Mouse (Mus musculus) ES-E14 (cell line): ENCODE data around the gene Sec61a1. TPM values are rescaled to one million over a fixed set of nuclear protein-coding genes. Genes with fewer than 3 reads are reported as not detected.

ENCODE experiments used
- DNase-seq: peaks from one replicate; pipeline ENCODE4 v3.0.0-alpha.2; 2013; ENCODE audit warnings: low read depth, low spot score
- H3K27ac ChIP-seq: 2 replicates; pipeline ENCODE4 v1.5.1; 2012; ENCODE audit warnings: low read depth, mild to moderate bottlenecking, low read length, moderate library complexity, mixed read lengths; ENCODE audit not compliant: poor library complexity, insufficient read depth, severe bottlenecking
- H3K36me3 ChIP-seq: 2 replicates; pipeline ENCODE4 v1.6.1; 2012; ENCODE audit warnings: mild to moderate bottlenecking, low read length, moderate library complexity, mixed read lengths; ENCODE audit not compliant: control insufficient read depth, poor library complexity, insufficient read depth, severe bottlenecking
- H3K4me1 ChIP-seq, 2 experiments: fragments of 150-350 bp in 1 of 2; sonication (generic) in 1 of 2; 2 replicates each; pipeline ENCODE4 v1.6.1; 2012; ENCODE audit warnings: low read length in 2 of 2, mild to moderate bottlenecking in 1 of 2, mixed read lengths in 1 of 2; ENCODE audit not compliant: control insufficient read depth in 2 of 2, insufficient read depth in 2 of 2, poor library complexity in 1 of 2
- H3K4me3 ChIP-seq, 2 experiments: fragments of 150-350 bp in 1 of 2; sonication (generic) in 1 of 2; 2 replicates each; pipeline ENCODE4 v1.5.1; 2012; ENCODE audit warnings: low read length in 2 of 2, low read depth in 1 of 2, mild to moderate bottlenecking in 1 of 2, mixed read lengths in 1 of 2; ENCODE audit not compliant: insufficient read depth in 1 of 2, poor library complexity in 1 of 2, severe bottlenecking in 1 of 2
- H3K9ac ChIP-seq: 2 replicates; pipeline ENCODE4 v1.6.1; 2012; ENCODE audit warnings: low read depth, mild to moderate bottlenecking, low read length, mixed read lengths; ENCODE audit not compliant: poor library complexity, insufficient read depth, severe bottlenecking
- H3K9me3 ChIP-seq: fragments of 150-350 bp; sonication (generic); 2 replicates; pipeline ENCODE4 v1.6.1; 2012; ENCODE audit warnings: low read depth, mild to moderate bottlenecking, low read length; ENCODE audit not compliant: control insufficient read depth, insufficient read depth
- CHD2 ChIP-seq: IDR thresholded peaks from 2 replicates; pipeline ENCODE4 v1.6.1; 2014; ENCODE audit warnings: mild to moderate bottlenecking, low read depth, low read length, inconsistent platforms
- HCFC1 ChIP-seq: IDR thresholded peaks from 2 replicates; pipeline ENCODE4 v1.6.1; 2012; ENCODE audit warnings: low read length, inconsistent platforms, borderline replicate concordance; ENCODE audit not compliant: insufficient read depth
- MAFK ChIP-seq: IDR thresholded peaks from 2 replicates; pipeline ENCODE4 v1.6.1; 2014; ENCODE audit warnings: mild to moderate bottlenecking, low read depth, low read length, inconsistent platforms; ENCODE audit not compliant: insufficient read depth
- ZC3H11A ChIP-seq: IDR thresholded peaks from 2 replicates; pipeline ENCODE4 v1.6.1; 2012; ENCODE audit warnings: low read depth, mild to moderate bottlenecking, inconsistent platforms, low read length, borderline replicate concordance
- ZNF384 ChIP-seq: IDR thresholded peaks from 2 replicates; pipeline ENCODE4 v1.6.1; 2012; ENCODE audit warnings: low read depth, low read length, inconsistent platforms
- in situ Hi-C, 2 experiments: fragments of 600-800 bp; cut with MboI; formaldehyde crosslinking; loops; one replicate each; pipeline ENCODE4 v1.15.1; 2025; ENCODE audit warnings: low sequenced_read_pairs in 2 of 2, inconsistent platforms in 1 of 2; ENCODE audit not compliant: unreplicated experiment in 2 of 2
- total RNA-seq: library from RNA; depleted of rRNA; stranded (reverse); fragments of 300-350 nt; gene quantifications from 2 replicates; pipeline ENCODE4 v1.2.3, GENCODE M21; 2012

Gene Sec61a1
- total RNA-seq, 1 experiment, result 414 TPM

DNA sequence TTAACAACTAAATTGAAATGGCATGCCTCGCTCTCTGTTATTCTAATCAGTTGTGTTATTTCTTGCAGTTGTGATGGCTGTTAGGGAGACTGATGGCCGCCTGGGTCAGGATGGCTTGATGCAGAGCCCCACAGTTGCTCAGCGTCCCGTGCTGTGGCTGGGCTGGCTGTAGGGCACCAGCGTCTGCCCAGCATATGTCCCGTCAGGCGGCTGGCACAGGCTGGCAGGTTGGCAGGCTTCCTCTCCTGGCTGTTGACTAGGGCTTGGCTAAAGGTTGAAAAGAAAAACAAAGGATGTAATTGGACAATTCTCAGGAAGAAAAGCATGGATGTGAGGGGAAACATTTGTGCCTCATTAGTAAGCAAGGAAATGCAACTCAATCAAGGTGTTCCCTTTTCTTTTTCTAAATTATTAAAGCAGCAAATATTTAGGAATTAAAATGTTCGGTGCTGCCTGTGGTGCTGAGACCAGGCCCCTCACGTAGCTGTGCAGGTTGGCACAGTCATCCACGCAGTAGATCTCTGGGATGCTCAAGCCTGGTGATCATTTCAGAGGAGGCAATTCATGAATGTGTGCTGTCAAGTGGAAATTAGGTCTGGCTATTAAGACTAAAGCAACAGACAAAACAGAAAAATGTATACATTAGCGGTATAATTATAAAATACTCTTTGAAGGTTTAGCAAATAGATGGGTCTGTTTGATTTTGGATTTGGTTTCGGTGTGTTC, 27.9 kb downstream of the Sec61a1 start:
- Histone ChIP-seq H3K9ac (no peak overlapping the region), H3K36me3 (peaks cover 49% of the 10 kb centered on the region), H3K27ac (no peak overlapping the region), H3K4me1 (no peaks in the 10 kb centered on the region), H3K9me3 (no peaks in the 10 kb centered on the region), H3K4me3 (no peak overlapping the region)
- TF ChIP-seq HCFC1 (no peak), MAFK (no peak), ZC3H11A (no peak), CHD2 (no peak), ZNF384 (no peak)
- in situ Hi-C loops, result no loop called here
- DNase-seq, result no peak

DNA sequence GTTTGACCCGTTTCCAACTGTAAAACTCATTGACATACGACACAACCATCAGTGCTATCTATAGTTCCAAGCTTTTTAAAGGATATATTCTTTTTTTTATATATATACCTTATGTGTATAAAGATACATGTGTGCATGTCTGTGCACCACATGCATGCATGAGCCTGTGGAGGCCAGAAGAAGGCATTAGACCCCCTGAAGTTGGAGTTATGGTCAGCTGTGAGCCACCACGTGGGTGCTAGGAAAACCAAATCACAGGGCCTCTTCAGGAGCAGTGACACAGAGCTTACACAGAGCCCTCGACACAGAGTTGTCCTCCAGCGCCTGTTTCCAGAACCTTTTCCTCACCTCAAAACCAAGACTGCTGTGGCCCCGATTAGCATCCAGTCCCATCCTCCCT, 28.9 kb downstream of the Sec61a1 start:
- no peak for DNase-seq
- H3K36me3 ChIP-seq, result peaks cover 58% of the 10 kb centered on the region
- no peak overlapping the region for H3K9ac ChIP-seq
- no peak overlapping the region for H3K27ac ChIP-seq
- TF ChIP-seq MAFK, result no peak
- TF ChIP-seq ZNF384, result no peak
- TF ChIP-seq ZC3H11A, result no peak
- no peak for TF ChIP-seq HCFC1
- TF ChIP-seq CHD2, result no peak
- peaks cover 3 to 4% of the 10 kb centered on the region in 2 experiments; a peak in 1 of 4 replicates for H3K4me1 ChIP-seq
- H3K9me3 ChIP-seq, result no peaks in the 10 kb centered on the region
- in situ Hi-C loops, result no loop called here
- no peak overlapping the region for H3K4me3 ChIP-seq

DNA sequence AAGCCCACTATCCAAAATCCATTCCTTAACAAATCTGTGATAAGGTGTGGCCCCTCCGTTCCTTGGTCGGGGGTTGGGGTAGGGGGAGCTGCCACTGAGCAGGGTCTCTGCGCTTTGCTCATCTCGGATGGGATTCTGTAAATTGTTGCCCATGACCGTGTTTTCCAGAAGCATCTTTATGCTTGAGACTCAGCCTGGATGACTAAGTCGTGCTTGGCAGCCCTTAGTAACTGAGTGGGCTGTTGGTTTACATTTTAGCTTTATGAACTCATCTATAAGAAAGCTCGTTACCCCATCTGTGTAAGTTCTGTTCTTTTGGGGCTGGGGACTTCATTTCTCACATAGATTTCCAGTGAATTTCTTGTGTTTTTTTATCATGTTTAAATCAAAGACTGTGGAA, 29.7 kb downstream of the Sec61a1 start:
- no peak for DNase-seq
- peaks cover 3 to 7% of the 10 kb centered on the region in 2 experiments; a peak in 1 of 4 replicates for H3K4me1 ChIP-seq
- H3K4me3 ChIP-seq, result no peak overlapping the region
- no peaks in the 10 kb centered on the region for H3K9me3 ChIP-seq
- in situ Hi-C loops, result no loop called here
- H3K36me3 ChIP-seq, result peaks cover 66% of the 10 kb centered on the region
- H3K27ac ChIP-seq, result no peak overlapping the region
- TF ChIP-seq CHD2 (no peak), ZC3H11A (no peak)
- no peak overlapping the region for H3K9ac ChIP-seq

- Histone ChIP-seq H3K9ac (no peak overlapping the region), H3K4me1 (peaks cover 9 to 14% of the 10 kb centered on the region in 2 experiments), H3K27ac (no peak overlapping the region; the same call in 1 of the 2 replicates), H3K36me3 (peaks cover 66% of the 10 kb centered on the region), H3K4me3 (no peak overlapping the region), H3K9me3 (no peaks in the 10 kb centered on the region)
- in situ Hi-C loops, result no loop called here
- TF ChIP-seq MAFK (no peak), HCFC1 (no peak), ZNF384 (no peak), ZC3H11A (no peak)
- no peak for DNase-seq
These were observed 31.8 kb downstream of the Sec61a1 start for GRCm38 (mm10) chr6:88486893-88487292.

DNA sequence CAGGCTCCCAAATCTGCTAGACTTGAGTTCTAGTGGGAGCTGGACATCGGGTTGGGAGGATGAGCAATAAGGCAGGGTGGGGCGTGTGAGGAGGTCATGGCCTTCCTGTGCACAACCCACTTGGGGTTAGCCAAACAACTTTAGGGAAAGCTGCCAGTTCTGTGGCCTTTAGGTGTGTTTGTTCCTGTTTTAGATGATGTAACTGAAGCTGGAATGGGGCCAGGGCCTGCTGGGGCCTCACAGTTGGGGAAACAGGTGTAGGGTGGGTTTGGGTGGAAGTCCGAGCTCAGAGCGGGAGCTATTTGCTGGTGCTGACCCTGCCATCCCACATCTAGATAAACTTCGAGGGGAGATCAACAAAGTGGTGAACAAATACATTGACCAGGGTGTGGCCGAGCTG, 33.3 kb downstream of the Sec61a1 start:
- TF ChIP-seq MAFK (no peak), ZNF384 (no peak), CHD2 (no peak), HCFC1 (no peak), ZC3H11A (no peak)
- Histone ChIP-seq H3K4me1 (peaks cover 9 to 14% of the 10 kb centered on the region in 2 experiments), H3K36me3 (peaks cover 60% of the 10 kb centered on the region), H3K4me3 (no peak overlapping the region), H3K27ac (no peak overlapping the region), H3K9ac (no peak overlapping the region), H3K9me3 (no peaks in the 10 kb centered on the region)
- in situ Hi-C loops, result no loop called here
- no peak for DNase-seq
